Mouse (Mus musculus) liver, adult 2 months (tissue): ENCODE results near the gene Tmem72. TPM values are rescaled to one million over a fixed set of nuclear protein-coding genes. Genes with fewer than 3 reads are reported as not detected.

ENCODE experiments used
- DNase-seq: peaks from one replicate; pipeline ENCODE4 v3.0.0-alpha.2; 2011; ENCODE audit warnings: low read depth, low spot score; ENCODE audit errors: extremely low read depth
- H3K27ac ChIP-seq: fragments of 200-500 bp; replicated peaks from 2 replicates; pipeline ENCODE4 v1.5.1; 2012; ENCODE audit warnings: low read depth, mild to moderate bottlenecking, control low read depth, inconsistent platforms, low read length; ENCODE audit not compliant: insufficient read depth
- H3K27me3 ChIP-seq: fragments of 200-500 bp; 2 replicates; pipeline ENCODE4 v1.6.1; 2012; ENCODE audit warnings: mild to moderate bottlenecking, moderate library complexity, low read length, inconsistent platforms; ENCODE audit not compliant: control insufficient read depth, insufficient read depth
- H3K36me3 ChIP-seq: fragments of 200-500 bp; 2 replicates; pipeline ENCODE4 v1.6.1; 2012; ENCODE audit warnings: low read length, inconsistent platforms; ENCODE audit not compliant: control insufficient read depth, insufficient read depth
- H3K4me1 ChIP-seq: fragments of 200-500 bp; 2 replicates; pipeline ENCODE4 v1.6.1; 2011; ENCODE audit warnings: low read length; ENCODE audit not compliant: control insufficient read depth, insufficient read depth
- H3K4me3 ChIP-seq: fragments of 200-500 bp; 2 replicates; pipeline ENCODE4 v1.5.1; 2011; ENCODE audit warnings: low read depth, mild to moderate bottlenecking, control low read depth, low read length, moderate library complexity; ENCODE audit not compliant: insufficient read depth
- H3K79me2 ChIP-seq: fragments of 200-500 bp; 2 replicates; pipeline ENCODE4 v1.6.1; 2012; ENCODE audit warnings: inconsistent platforms, mild to moderate bottlenecking, low read length, moderate library complexity; ENCODE audit not compliant: control insufficient read depth, insufficient read depth
- H3K9ac ChIP-seq: fragments of 200-500 bp; 2 replicates; pipeline ENCODE4 v1.6.1; 2012; ENCODE audit warnings: low read depth, mild to moderate bottlenecking, control low read depth, inconsistent platforms, low read length
- CTCF ChIP-seq: fragments of 200-500 bp; IDR thresholded peaks from 2 replicates; pipeline ENCODE4 v1.5.1; 2011; ENCODE audit warnings: low read depth, low read length, control low read depth
- POLR2A ChIP-seq: fragments of 200-500 bp; IDR thresholded peaks from 2 replicates; pipeline ENCODE4 v1.6.1; 2011; ENCODE audit warnings: low read length, control low read depth; ENCODE audit not compliant: insufficient read depth; ENCODE audit errors: extremely low read depth
- WGBS: fragments of 180-500 bp; shearing (Covaris S2); methylation state at CpG from one replicate; pipeline ENCODE4 v1.1.7; 2018; 5-methylcytosine and 5-hydroxymethylcytosine counted together
- polyA plus RNA-seq: library from polyadenylated mRNA; depleted of rRNA; stranded (reverse); fragments of >200 nt; gene quantifications from 2 replicates; pipeline ENCODE4 v1.2.3, GENCODE M21; 2012
- total RNA-seq: library from RNA; depleted of rRNA; stranded (reverse); fragments of >200 nt; gene quantifications from 2 replicates; pipeline ENCODE4 v1.2.3, GENCODE M21; 2014

Tmem72 gene
- total and polyA plus RNA-seq, 2 experiments = under 0.01 to 0.09 TPM

DNA sequence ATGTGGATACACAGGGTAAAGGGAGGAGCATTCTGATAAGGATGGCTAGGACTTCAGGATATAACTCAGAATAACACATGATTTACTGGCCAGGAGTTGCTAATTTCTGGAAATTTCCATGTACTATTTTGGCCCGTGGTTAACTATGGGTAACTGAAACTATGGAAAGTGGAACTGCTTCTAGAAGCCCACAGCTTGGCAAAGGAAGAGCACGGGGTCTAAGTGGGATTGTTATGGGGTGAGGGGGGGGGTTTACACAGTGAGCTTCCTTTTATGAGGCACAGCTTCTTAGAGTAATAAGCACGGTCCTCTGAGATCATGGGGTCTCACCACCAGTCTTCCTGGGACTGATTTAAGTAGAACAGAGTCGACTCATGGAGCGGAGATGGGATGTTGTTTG is 18.6 kb upstream of the Tmem72 start:
- no peak for TF ChIP-seq CTCF
- TF ChIP-seq POLR2A = no peak
- H3K27ac ChIP-seq = no peak overlapping the region
- no peaks in the 10 kb centered on the region for H3K36me3 ChIP-seq
- H3K4me3 ChIP-seq = no peak overlapping the region
- no peaks in the 10 kb centered on the region for H3K79me2 ChIP-seq
- H3K9ac ChIP-seq = no peak overlapping the region
- no peaks in the 10 kb centered on the region for H3K4me1 ChIP-seq
- WGBS = 74% methylated on average over 5 of the region's 5 CpGs
- H3K27me3 ChIP-seq = peaks cover 3% of the 10 kb centered on the region; the same call in 1 of the 2 replicates
- DNase-seq = no peak

DNA sequence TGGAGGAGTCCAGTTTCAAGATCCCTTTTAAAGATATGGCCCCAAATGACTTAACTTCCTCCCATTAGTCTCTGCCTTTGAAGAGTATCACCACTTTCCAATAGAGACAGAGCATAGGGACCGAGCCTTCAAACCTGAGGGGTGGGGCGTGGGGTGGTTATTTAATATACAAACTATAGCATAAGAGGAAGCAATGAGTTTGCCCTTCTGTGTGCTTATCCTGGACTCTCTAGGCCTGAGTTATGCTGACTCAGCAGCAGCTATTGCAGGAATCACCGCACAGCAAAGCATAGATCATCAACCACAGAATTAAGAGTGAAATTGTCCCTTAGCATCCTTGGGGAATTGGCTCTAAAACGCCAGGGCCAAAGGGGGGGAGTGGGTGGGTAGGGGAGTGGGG is 16.9 kb upstream of the Tmem72 start:
- Histone ChIP-seq H3K4me1 (no peaks in the 10 kb centered on the region), H3K9ac (no peak overlapping the region), H3K4me3 (no peak overlapping the region), H3K36me3 (no peaks in the 10 kb centered on the region), H3K27ac (no peak overlapping the region), H3K79me2 (no peaks in the 10 kb centered on the region), H3K27me3 (peaks cover 3% of the 10 kb centered on the region; the same call in 1 of the 2 replicates)
- no peak for DNase-seq
- 81% methylated on average over 4 of the region's 4 CpGs for WGBS
- no peak for TF ChIP-seq CTCF

DNA sequence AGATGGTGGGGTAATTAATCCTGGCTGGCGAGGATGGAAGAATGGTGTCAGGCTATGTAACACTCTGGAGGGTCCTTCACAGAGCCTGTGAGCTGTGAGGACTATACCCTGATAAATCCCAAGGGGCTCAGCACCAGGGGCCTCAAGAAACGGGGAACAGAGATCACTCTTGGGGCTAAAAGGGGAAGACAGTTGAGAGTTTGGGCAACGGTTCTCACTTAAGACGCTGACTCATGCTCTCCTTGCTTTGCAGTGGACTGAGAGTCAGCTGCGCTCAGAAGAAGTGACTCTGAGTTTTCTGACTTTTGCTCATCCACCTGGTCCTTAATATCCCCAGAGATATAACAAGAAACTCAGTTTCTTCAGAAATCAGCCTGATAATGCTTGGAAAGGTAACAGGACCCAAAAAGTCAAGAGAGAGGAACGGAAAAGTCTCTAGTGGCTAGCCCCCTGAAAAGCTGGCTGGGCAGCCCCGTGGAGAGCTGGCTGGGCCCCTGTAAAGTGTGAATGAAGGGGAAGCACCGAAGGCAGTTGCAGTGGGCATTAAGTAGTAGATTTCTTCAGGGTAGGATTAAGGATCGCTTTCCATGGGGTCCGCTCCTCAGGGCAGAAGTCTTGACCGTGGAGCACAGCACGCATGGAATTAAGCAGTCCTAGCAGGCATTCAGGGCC is 7.9 kb upstream of the Tmem72 start:
- Histone ChIP-seq H3K79me2 (no peaks in the 10 kb centered on the region), H3K4me1 (no peaks in the 10 kb centered on the region), H3K36me3 (no peaks in the 10 kb centered on the region), H3K4me3 (no peak overlapping the region), H3K27ac (no peak overlapping the region), H3K27me3 (no peaks in the 10 kb centered on the region), H3K9ac (no peak overlapping the region)
- TF ChIP-seq POLR2A (no peak), CTCF (no peak)
- WGBS = 81% methylated on average over 12 of the region's 12 CpGs
- DNase-seq = peak; percentile 17

DNA sequence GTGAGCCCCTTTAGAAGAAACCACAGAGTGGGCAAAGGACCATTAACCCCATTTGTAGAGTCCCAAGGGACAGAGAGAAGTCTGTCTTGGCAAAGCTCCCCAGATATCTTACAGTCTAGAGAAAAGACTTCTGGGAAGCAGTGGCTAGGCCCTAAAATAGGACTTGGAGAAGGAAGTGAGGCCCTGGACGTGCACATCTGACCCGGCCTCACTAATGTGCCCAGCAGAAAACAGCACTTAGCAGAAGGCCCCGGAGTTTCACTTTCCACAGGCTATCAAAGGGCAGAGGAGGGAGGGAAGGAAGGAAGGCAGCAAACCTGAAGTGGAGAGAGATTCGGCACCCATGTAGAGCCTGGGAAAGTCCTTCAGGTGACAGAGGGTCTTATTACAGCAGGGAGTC is 2.2 kb upstream of the Tmem72 start:
- Histone ChIP-seq H3K27me3 (no peaks in the 10 kb centered on the region), H3K9ac (no peak overlapping the region), H3K36me3 (no peaks in the 10 kb centered on the region), H3K4me1 (no peaks in the 10 kb centered on the region), H3K27ac (no peak overlapping the region), H3K79me2 (no peaks in the 10 kb centered on the region), H3K4me3 (no peak overlapping the region)
- DNase-seq = peak; percentile 26
- 69% methylated on average over 4 of the region's 4 CpGs for WGBS
- TF ChIP-seq CTCF = no peak
- TF ChIP-seq POLR2A = no peak

DNA sequence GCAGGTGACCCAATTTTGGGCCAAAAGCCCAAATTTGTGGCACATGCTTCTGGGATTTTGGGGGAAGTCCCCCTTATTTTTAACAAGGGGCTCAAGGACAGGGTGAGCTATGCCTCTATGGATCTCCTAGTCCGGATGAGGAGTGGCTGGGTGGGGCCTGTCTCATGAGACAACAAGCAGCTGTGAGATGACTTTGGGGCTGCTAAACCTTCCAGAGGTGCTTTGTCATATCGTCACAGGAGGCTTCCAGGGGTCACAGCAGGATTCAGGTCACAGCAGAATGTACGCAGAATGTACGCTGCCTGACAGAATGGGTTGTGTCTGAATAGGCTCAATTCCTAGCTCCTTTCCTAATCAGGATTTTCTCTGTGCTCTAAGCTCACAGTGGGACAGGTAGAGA is 1.6 kb upstream of the Tmem72 start:
- H3K4me3 ChIP-seq = no peak overlapping the region
- no peaks in the 10 kb centered on the region for H3K4me1 ChIP-seq

GRCm38 (mm10) chr6:116717851-116718250 is 1.1 kb upstream of the Tmem72 start:
- WGBS = 76% methylated on average over 7 of the region's 7 CpGs
- H3K4me1 ChIP-seq = no peaks in the 10 kb centered on the region
- H3K27me3 ChIP-seq = no peaks in the 10 kb centered on the region
- no peak overlapping the region for H3K4me3 ChIP-seq
- H3K27ac ChIP-seq = no peak overlapping the region
- H3K9ac ChIP-seq = no peak overlapping the region
- no peaks in the 10 kb centered on the region for H3K36me3 ChIP-seq
- no peaks in the 10 kb centered on the region for H3K79me2 ChIP-seq
- DNase-seq = no peak
- TF ChIP-seq POLR2A = no peak
- TF ChIP-seq CTCF = no peak

More for the DNA sequence above, 1.6 kb upstream of the Tmem72 start:
- Histone ChIP-seq H3K79me2 (no peaks in the 10 kb centered on the region), H3K27me3 (no peaks in the 10 kb centered on the region), H3K27ac (no peak overlapping the region), H3K9ac (no peak overlapping the region), H3K36me3 (no peaks in the 10 kb centered on the region)
- no peak for DNase-seq
- TF ChIP-seq POLR2A (no peak), CTCF (no peak)
- 94% methylated on average over 4 of the region's 4 CpGs for WGBS
